Mouse (Mus musculus): ENCODE results near the gene Ccr4.
"Not testable (repeated sequence)": the region's sequence is repeated elsewhere in the genome, so short reads cannot be mapped to it uniquely, and the experiment has no call there.

Ccr4 gene

GRCm38 (mm10) chr9:114522501-114522900 is 17.8 kb upstream of the Ccr4 start:
- no peak for DNase-seq (ENCODE audit: low read depth, low spot score)

GRCm38 (mm10) chr9:114522041-114522440 is 17.3 kb upstream of the Ccr4 start:
- DNase-seq (ENCODE audit: low read depth, low spot score): peak; percentile 26

GRCm38 (mm10) chr9:114520529-114520928 is 15.8 kb upstream of the Ccr4 start:
- DNase-seq (ENCODE audit: low read depth, low spot score): not testable (repeated sequence)

GRCm38 (mm10) chr9:114518812-114519477 is 14.2 kb upstream of the Ccr4 start:
- no peak for DNase-seq (ENCODE audit: low read depth, low spot score)

- DNase-seq (ENCODE audit: low read depth, low spot score): no peak
Measured at GRCm38 (mm10) chr9:114517924-114518497, 13.3 kb upstream of the Ccr4 start.

GRCm38 (mm10) chr9:114515364-114515763 is 10.6 kb upstream of the Ccr4 start, which contains the start of gene C130032M10Rik:
Gene C130032M10Rik (plus strand): TSS chr9:114515697.
- DNase-seq (ENCODE audit: low read depth, low spot score): no peak

- DNase-seq (ENCODE audit: low read depth, low spot score): no peak
Measured at GRCm38 (mm10) chr9:114512831-114513230, 8.1 kb upstream of the Ccr4 start.

- peak; percentile 68 for DNase-seq (ENCODE audit: low read depth, low spot score)
Measured at GRCm38 (mm10) chr9:114509785-114510184, 5.1 kb upstream of the Ccr4 start.

GRCm38 (mm10) chr9:114507421-114507820 is 2.7 kb upstream of the Ccr4 start:
- peak; percentile 55 for DNase-seq (ENCODE audit: low read depth, low spot score)

GRCm38 (mm10) chr9:114506564-114506963 is 1.8 kb upstream of the Ccr4 start:
- DNase-seq (ENCODE audit: low read depth, low spot score): no peak

GRCm38 (mm10) chr9:114502711-114503427 is 1.8 kb downstream of the Ccr4 start:
- DNase-seq (ENCODE audit: low read depth, low spot score): no peak

- no peak for DNase-seq (ENCODE audit: low read depth, low spot score)
Measured at GRCm38 (mm10) chr9:114501913-114502312, 2.8 kb downstream of the Ccr4 start.

GRCm38 (mm10) chr9:114501111-114501510 is 3.6 kb downstream of the Ccr4 start:
- no peak for DNase-seq (ENCODE audit: low read depth, low spot score)

- DNase-seq (ENCODE audit: low read depth, low spot score): peak; percentile 85
Measured at GRCm38 (mm10) chr9:114499783-114500515, 4.8 kb downstream of the Ccr4 start.

GRCm38 (mm10) chr9:114498218-114498617 is 6.5 kb downstream of the Ccr4 start:
- peak; percentile 93 for DNase-seq (ENCODE audit: low read depth, low spot score)

GRCm38 (mm10) chr9:114496469-114496868 is 8.2 kb downstream of the Ccr4 start:
- peak; percentile 74 for DNase-seq (ENCODE audit: low read depth, low spot score)

GRCm38 (mm10) chr9:114487481-114488258 is 17.0 kb downstream of the Ccr4 start:
- no peak for DNase-seq (ENCODE audit: low read depth, low spot score)

- no peak for DNase-seq (ENCODE audit: low read depth, low spot score)
Measured at GRCm38 (mm10) chr9:114486808-114487207, 17.9 kb downstream of the Ccr4 start.

GRCm38 (mm10) chr9:114484771-114485170 is 19.9 kb downstream of the Ccr4 start:
- DNase-seq (ENCODE audit: low read depth, low spot score): no peak

GRCm38 (mm10) chr9:114480940-114481339 is 23.8 kb downstream of the Ccr4 start:
- peak; percentile 58 for DNase-seq (ENCODE audit: low read depth, low spot score)

GRCm38 (mm10) chr9:114477019-114477418 is 27.7 kb downstream of the Ccr4 start:
- no peak for DNase-seq (ENCODE audit: low read depth, low spot score)
